Mouse (Mus musculus): ENCODE measurements at regions not wholly inside any gene's neighbourhood (a gene's known extent, or its start where the extent isn't known, plus 50 kb on each side); places are given as distances from the start of the nearest gene placed in this dataset.

DNA sequence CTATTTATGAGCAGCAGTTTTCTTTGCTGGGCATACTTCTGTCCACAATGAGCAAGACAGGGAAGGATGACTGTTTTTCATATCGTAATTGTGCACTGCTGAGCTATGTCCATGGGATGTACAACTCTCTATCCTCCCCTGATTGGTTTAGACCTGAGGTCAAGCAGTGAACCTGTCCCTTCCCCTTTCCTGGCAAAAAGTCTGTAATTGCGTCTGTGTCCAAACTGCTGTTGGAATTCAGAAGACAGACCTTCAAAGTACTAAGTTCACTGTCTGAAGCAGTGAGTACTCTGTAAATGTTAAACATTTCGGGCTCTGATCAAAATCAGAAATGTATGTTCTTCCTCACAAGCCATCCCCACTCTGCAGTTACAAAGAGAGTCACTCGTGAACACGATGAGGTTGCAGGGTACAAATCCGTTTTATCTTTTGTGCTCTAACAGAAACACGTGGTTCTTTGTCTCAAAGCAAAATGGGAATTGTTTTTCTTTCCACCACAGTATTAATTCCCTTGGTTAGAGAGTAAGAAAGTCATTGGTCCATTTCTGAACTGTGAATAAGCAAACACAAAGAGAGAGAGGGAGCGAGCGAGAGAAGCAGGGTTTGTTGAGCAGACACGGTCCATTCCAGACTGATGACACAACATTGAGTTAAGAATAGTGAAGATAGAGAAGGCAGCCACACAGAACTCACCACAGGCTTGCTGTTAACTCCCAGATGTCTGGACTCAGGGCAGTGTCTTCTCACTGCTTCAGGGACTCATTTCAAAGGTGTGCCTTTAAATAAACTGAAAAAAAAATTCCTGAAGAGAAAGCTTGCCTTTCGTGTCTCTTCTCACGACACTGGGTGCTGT is 70.4 kb upstream of the Ifne start:
- intact Hi-C loops (cut with DNase I), result no loop called here
- DNase-seq, result peak; percentile 6 to 14

DNA sequence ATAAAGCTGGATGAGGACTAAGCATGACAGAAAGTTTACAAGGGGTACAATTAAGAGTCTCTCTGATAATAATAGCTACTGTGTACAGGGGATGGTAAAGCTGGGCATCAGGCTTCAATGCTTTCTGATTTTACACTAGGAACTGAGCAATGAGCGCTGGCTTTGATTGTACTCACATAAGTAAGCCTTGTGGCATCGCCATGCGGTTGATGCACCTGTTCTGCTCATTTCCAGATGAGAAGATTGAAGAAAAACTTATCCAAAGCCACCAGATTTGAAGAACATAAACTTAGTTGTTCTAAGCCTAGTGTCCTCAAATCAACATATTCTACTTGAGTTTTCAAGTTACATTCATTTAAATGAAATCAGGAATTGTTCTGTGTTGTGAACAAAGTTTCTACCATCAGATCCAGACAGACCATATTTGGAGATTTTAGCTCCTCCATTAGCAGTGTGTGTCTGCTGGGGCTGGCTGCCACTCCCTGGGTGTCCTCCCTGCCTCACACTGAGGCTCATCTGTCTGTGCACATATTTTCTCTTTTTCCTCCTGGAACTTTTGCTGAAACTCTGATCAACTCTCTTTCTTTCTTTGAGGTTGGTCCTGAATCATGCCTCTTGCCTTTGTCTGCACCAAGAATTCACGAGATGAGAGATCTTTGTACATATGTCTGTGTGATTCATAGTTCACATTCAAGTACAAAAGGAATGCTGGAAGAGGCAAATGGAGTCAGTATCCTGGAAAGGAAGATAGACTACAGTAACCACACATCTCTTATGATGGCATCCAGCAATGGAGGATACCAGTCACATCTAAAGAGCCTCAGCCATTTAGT is 68.2 kb upstream of the Ifne start:
- intact Hi-C loops (cut with DNase I), result no loop called here
- no peak for DNase-seq

DNA sequence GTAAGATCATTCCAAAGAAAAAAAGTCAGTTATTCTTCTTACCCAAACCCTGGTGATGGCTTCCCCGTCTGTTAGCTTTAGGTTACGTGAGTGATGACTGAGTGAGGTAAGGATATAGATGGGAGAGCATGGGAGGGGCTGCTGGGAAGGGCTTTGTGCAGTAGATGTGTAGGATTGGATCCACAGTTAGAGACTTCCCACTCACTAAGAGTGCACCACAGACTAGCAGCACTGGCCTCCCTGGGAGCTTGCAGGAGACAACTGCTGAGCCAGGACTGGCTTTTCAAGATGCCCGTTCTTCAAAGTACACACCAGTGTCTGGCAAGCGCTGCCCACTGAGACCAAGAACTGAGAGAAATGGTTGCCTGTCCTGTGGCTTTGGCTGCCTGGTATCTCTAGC is 62.0 kb upstream of the Ifne start:
- intact Hi-C loops (cut with DNase I), result no loop called here
- DNase-seq, result no peak

DNA sequence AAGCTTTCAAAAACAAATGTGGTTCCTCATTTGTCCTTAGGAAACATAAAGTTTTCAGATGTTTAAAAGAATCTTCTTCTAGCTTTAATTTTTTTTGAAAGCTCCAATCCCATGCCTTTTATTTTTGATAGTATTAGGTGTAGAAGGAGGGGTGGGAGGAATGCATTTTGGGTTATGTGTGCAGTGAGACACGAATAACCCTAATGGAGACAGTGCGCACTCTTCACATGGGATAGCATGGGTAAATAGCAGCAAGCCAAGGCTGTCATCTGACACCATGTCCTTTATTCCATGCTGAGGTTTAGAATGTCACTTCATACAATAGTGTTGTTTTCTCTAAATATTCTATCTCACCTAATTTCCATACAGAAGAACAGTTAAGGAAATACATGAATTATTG is 60.7 kb upstream of the Ifne start:
- no peak for DNase-seq
- intact Hi-C loops (cut with DNase I), result no loop called here

DNA sequence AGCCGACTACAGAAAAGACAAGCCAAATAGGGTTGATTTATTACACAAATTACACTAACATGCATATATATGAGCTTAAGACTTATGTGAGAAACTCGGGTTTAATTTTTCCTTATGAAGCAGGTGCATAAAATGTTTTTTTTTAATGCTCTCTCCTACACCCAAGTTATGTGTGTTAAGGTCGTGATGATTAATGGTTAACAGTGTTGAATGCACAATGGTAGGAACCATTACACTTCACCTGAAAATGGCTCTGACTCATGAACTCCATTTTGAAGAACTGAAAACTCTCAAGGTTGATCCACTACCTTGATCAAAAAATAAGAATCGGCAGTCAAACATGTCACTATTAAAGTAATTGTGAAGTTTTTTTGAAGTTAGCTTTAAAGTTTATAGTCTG is 59.4 kb upstream of the Ifne start:
- DNase-seq, result no peak
- intact Hi-C loops (cut with DNase I), result loop anchor here (5.0 kb wide), 2 partner anchors 67 to 188 kb away; no protein-coding TSS in a partner anchor

DNA sequence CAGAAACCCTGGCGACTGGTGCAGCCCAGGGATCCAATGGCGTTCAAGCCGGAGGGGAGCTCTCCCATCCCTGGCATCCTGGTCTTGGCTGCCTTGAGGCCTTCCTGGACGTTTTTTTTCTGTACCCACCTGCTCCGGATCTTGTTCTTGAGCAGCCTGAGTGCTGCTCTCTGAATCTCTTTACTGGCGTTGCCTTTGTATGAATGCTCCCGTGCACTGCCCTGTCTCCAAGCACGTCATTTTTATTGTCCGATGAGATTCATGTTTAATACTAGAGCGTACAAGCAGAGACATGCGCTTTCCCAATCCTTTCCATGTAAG is 58.7 kb upstream of the Ifne start:
- DNase-seq, result no peak
- intact Hi-C loops (cut with DNase I), result loop anchor here (5.0 kb wide), 2 partner anchors 66 to 189 kb away; no protein-coding TSS in a partner anchor

DNA sequence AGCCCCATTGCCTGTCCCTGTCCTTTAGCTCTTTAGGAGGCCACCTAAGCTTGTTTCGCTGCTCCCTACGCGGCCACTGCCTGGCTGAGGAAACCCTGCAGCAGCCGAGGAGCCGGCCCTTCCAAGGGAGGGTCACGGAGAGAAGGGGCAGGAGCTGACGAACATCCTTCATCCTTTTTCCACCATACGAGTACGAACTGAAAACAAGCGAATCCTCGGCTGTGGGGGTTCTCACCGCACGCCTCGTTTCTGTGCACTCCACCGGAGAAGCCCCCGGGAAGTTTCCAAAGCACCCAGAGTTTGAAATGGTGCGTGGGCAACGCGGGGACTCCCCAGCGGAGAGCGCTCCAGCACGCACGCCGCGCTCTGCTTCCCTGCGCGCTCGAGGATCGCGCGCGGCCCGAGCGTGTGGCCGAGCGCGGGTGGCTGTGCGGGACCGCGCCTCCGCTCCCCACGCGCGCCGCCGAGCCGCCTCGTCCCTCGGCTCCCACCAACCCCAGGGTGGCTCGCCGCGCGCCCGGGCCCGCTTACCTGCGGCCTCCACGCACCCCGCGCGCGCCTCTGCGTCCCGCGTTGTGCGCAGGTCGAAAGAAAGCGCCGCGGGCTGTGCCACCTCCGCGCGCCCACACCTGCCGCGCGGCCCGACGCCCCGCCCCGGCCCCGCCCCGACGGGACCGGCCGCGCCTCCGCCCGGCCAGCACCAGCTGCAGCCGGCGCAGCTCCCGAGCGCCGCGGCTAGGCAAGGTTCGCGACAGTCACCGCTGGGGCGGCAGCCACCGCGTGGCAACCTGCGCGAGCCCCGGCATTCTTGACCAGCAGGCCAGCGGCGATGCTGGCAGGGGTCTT is 58.1 kb upstream of the Ifne start:
- intact Hi-C loops (cut with DNase I), result loop anchor here (5.0 kb wide), 2 partner anchors 66 to 189 kb away; no protein-coding TSS in a partner anchor
- peak; percentile 12 to 25 for DNase-seq

DNA sequence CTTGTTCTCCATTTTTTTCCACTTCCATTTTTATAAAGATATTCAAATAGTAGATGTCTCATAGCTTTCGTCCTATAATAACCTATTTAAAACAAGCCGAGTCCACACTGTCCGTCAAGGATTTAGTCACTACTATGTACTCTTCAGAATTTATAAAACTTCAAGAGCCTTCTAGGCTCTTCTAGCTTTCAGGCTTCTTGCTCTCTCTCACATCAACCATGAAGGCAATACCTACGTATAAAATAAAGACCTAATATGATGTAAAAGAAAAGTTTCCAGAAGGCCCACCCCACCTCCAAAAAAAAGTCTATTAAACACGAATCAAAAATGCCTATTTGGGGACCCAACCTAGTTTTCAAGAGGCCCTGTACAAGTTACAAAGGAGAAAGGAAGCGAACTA is 57.0 kb upstream of the Ifne start:
- intact Hi-C loops (cut with DNase I), result loop anchor here (5.0 kb wide), 2 partner anchors 65 to 190 kb away; no protein-coding TSS in a partner anchor
- DNase-seq, result no peak

DNA sequence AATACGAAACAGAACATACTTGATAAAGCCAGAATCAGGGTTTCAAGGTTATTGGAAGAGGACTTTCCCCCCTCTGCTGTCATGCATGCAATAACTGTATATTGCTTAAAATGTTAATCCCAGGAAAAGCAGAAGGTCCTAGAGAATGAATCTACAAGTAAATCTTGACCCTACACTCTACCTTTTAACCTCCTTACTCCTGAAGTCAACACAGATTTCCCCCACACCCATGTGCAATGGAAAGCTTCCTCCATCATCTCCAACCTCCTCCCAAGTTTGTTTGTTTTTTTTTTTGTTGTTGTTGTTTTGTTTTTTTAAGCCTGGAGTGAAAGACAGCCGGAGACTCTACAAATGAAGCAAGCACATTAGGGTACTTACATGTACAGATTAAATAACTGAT is 55.9 kb upstream of the Ifne start:
- DNase-seq, result no peak
- intact Hi-C loops (cut with DNase I), result loop anchor here (5.0 kb wide), 2 partner anchors 64 to 191 kb away; no protein-coding TSS in a partner anchor

DNA sequence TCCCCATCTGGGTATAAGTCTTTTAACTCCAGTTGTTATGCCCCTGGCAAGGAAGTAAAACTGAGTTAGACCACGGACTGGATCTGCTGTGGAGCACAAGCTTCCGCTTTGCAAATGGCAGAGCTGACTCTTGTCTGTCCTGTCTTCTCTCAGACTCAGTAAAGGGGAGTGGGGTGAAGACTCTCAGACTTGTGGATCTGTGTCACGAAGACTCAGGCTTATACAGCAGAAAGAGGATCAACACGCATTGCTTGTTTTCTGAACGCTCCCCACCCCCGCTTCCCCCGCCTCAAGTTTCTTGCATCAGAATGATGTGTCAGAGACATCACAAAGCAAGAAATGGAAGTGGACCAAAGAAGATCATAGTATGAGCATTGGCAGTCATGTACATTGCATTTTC is 55.3 kb upstream of the Ifne start:
- DNase-seq, result no peak
- intact Hi-C loops (cut with DNase I), result loop anchor here (5.0 kb wide), 2 partner anchors 63 to 192 kb away; no protein-coding TSS in a partner anchor

DNA sequence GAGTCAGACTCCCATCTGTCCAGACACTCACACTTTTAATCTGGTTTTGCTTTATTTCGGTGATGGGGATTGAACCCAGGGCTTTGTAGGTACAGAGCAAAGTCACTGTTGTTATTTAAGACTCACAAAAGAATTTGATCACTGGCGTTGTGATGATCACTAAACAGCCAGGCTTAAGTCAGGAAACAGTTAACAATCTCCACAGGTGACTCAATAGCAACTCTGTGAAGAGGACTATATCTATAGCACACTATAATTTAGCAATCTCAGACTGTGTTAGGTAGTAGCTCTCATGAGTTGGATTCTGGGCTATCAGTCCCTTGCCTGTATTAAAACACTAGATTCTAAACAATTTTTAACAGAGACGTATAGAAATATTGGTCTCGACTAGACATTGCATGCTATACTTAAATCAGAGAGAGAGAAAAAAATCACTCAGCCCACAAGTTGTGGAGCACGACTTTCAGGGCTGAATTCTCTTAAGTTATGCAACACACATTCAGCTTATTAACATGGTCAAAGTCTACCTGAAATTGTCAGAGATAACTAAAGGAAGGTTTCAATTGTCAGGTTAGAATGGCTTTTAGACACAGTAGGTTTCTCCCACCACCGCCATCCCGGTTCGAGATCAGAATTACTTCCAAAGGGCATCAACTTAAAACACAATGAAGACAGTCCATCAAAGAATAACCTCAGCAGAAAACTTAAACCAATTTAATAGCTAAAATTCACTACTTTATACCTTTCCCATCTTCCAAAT is 54.4 kb upstream of the Ifne start:
- intact Hi-C loops (cut with DNase I), result loop anchor here (5.0 kb wide), 2 partner anchors 62 to 193 kb away; no protein-coding TSS in a partner anchor

DNA sequence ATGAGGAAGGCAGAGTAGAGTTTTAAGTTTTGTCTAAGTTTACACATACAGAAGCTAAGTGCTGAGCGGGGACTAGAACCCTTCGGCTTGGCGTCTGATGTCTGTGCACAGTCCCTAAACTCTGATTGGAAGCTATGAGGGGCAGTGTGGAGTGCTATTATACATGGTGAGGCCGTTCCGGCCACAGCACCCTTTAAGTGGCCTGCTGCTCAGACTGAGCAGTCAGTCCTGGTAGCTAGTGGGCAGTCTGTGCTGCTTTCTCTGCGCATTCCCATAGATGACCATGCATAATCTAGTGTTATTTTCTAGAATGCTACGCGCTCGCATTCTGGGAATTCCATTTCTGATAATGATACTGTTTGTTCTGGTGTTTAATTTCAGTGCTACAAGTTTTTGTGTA is 51.2 kb upstream of the Ifne start:
- no peak for DNase-seq
- intact Hi-C loops (cut with DNase I), result no loop called here

More for the DNA sequence above, 54.4 kb upstream of the Ifne start:
- no peak for DNase-seq

All from heart, postnatal 36 days (tissue).